Mouse (Mus musculus): ENCODE data around the gene Arhgap35. TPM values are rescaled to one million over a fixed set of nuclear protein-coding genes. Genes with fewer than 3 reads are reported as not detected.

Arhgap35 gene
- polyA plus RNA-seq, 2 experiments, result 2.1 to 2.2 TPM

DNA sequence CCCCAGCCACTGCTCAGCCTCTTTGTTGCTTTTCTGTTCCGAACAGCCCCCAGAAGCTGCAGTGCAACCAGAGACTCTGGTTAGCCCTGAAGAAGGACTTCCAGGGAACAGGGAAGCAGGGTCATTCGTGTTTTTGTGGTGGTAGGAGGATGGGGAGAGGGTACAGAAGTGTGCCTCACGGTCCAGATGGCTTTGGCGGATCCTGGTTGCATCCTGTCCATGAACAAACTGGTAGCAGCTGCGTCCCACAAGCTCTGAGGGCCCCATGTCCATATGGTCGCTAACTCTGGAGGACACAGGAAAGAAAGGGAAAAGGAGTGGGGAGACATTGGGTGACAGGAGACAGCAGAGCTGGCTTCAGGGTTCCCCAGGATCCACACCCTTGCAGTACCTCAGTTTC is 153.6 kb downstream of the Arhgap35 start:
- 48% methylated on average over 6 of the region's 6 CpGs for WGBS (ENCODE audit: insufficient replicate concordance)
- Histone ChIP-seq H3K4me3 (ENCODE audit: insufficient read depth in 1 of 2, low read depth in 2 of 2, low read length in 2 of 2) (no peak overlapping the region), H3K4me1 (replicated peaks; ENCODE audit: control insufficient read depth in 2 of 2, insufficient read depth in 2 of 2, low read length in 1 of 2) (no peaks in the 10 kb centered on the region), H3K4me2 (ENCODE audit: low read depth) (no peak overlapping the region), H3K9ac (replicated peaks) (no peak overlapping the region), H3K36me3 (replicated peaks; ENCODE audit: control insufficient read depth, insufficient read depth, low read depth) (no peaks in the 10 kb centered on the region), H3K9me3 (ENCODE audit: control insufficient read depth, low read length) (no peaks in the 10 kb centered on the region), H3K27ac (no peak overlapping the region), H3K27me3 (ENCODE audit: control insufficient read depth, insufficient read depth, low read length) (no peaks in the 10 kb centered on the region)
- ATAC-seq (ENCODE audit: insufficient read depth), result no peak
- TF ChIP-seq CTCF (IDR thresholded peaks at IDR 0.05; ENCODE audit: low read depth) (no peak), EP300 (IDR thresholded peaks at IDR 0.05; ENCODE audit: low read depth) (no peak)
- DNase-seq (ENCODE audit: low read depth in 3 of 3, low spot score in 3 of 3), result no peak

DNA sequence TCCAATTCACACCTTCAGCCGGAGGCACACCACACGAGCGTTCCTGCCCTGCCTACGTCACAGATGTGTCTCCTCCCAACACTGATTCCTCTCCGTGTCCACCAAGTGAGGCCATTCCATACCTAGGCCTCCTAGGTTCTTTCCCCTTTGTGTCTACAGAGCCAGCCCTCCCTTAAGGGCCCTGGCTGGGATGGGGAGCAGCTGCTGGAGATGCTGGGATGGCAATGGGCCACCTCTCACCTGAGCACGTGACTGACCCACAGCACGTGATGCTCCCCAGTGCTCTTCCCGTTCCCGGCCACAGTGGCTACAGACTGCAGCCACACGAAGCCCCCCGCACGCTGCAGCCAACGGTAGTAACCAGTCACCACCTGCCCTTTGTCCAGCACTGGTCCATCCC is 154.2 kb downstream of the Arhgap35 start:
- Histone ChIP-seq H3K4me1 (replicated peaks; ENCODE audit: control insufficient read depth in 2 of 2, insufficient read depth in 2 of 2, low read length in 1 of 2) (no peaks in the 10 kb centered on the region), H3K27ac (no peak overlapping the region), H3K27me3 (ENCODE audit: control insufficient read depth, insufficient read depth, low read length) (no peaks in the 10 kb centered on the region), H3K4me2 (ENCODE audit: low read depth) (no peak overlapping the region), H3K9me3 (ENCODE audit: control insufficient read depth, low read length) (no peaks in the 10 kb centered on the region), H3K4me3 (ENCODE audit: insufficient read depth in 1 of 2, low read depth in 2 of 2, low read length in 2 of 2) (no peak overlapping the region), H3K36me3 (replicated peaks; ENCODE audit: control insufficient read depth, insufficient read depth, low read depth) (no peaks in the 10 kb centered on the region), H3K9ac (replicated peaks) (no peak overlapping the region)
- DNase-seq (ENCODE audit: low read depth in 3 of 3, low spot score in 3 of 3) (no peak), ATAC-seq (ENCODE audit: insufficient read depth) (no peak)
- 50% methylated on average over 13 of the region's 13 CpGs for WGBS (ENCODE audit: insufficient replicate concordance)
- no peak for TF ChIP-seq CTCF (IDR thresholded peaks at IDR 0.05; ENCODE audit: low read depth)

DNA sequence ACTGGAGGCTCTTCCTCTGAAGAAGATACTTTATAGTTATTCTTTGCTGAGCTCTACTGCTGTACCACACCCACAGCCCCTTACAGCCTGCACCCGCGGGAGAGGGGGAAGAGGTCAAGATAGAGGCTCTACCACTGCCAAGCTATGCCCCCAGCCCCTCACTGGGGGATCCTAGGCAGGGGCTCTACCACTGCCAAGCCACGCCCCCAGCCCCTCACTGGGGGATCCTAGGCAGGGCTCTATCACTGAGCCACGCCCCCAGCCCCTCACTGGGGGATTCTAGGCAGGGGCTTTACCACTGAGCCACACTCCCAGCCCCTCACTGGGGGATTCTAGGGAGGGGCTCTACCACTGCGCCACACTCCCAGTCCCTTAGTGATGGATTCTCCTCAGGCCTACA is 158.5 kb downstream of the Arhgap35 start:
- no peak overlapping the region for H3K27ac ChIP-seq
- H3K27me3 ChIP-seq (ENCODE audit: control insufficient read depth, insufficient read depth, low read length), result no peaks in the 10 kb centered on the region
- no peak overlapping the region for H3K9ac ChIP-seq (replicated peaks)
- peaks cover 7 to 16% of the 10 kb centered on the region in 2 experiments for H3K4me1 ChIP-seq (replicated peaks; ENCODE audit: control insufficient read depth in 2 of 2, insufficient read depth in 2 of 2, low read length in 1 of 2)
- WGBS (ENCODE audit: insufficient replicate concordance), result 79% methylated on average over 5 of the region's 5 CpGs
- H3K4me3 ChIP-seq (ENCODE audit: insufficient read depth in 1 of 2, low read depth in 2 of 2, low read length in 2 of 2), result no peak overlapping the region
- TF ChIP-seq CTCF (IDR thresholded peaks at IDR 0.05; ENCODE audit: low read depth) (no peak), EP300 (IDR thresholded peaks at IDR 0.05; ENCODE audit: low read depth) (no peak)
- ATAC-seq (ENCODE audit: insufficient read depth) (no peak), DNase-seq (ENCODE audit: low read depth in 3 of 3, low spot score in 3 of 3) (no peak)
- no peak overlapping the region for H3K4me2 ChIP-seq (ENCODE audit: low read depth)
- no peaks in the 10 kb centered on the region for H3K36me3 ChIP-seq (replicated peaks; ENCODE audit: control insufficient read depth, insufficient read depth, low read depth)
- no peaks in the 10 kb centered on the region for H3K9me3 ChIP-seq (ENCODE audit: control insufficient read depth, low read length)

DNA sequence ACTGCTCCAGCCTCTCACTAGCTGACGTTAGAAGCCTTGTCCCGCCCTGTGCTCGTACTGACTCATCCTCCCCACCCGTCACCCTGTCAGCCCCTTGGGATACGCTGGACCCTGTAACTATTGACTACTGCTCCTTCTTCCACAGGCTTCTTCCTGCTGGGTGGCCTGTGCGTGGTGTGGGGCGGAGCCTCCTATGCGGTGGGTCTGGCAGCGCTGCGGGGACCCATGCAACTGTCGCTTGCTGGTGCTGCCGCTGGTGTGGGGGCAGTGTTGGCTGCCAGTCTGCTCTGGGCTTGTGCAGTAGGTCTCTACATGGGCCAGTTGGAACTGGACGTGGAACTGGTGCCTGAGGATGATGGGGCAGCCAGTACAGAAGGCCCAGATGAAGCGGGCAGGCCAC is 159.8 kb downstream of the Arhgap35 start:
- Histone ChIP-seq H3K27ac (no peak overlapping the region), H3K9me3 (ENCODE audit: control insufficient read depth, low read length) (no peaks in the 10 kb centered on the region), H3K4me3 (ENCODE audit: insufficient read depth in 1 of 2, low read depth in 2 of 2, low read length in 2 of 2) (no peak overlapping the region), H3K4me1 (replicated peaks; ENCODE audit: control insufficient read depth in 2 of 2, insufficient read depth in 2 of 2, low read length in 1 of 2) (peaks cover 7 to 16% of the 10 kb centered on the region in 2 experiments), H3K27me3 (ENCODE audit: control insufficient read depth, insufficient read depth, low read length) (no peaks in the 10 kb centered on the region), H3K9ac (replicated peaks) (no peak overlapping the region), H3K36me3 (replicated peaks; ENCODE audit: control insufficient read depth, insufficient read depth, low read depth) (no peaks in the 10 kb centered on the region), H3K4me2 (ENCODE audit: low read depth) (no peak overlapping the region)
- 80% methylated on average over 14 of the region's 14 CpGs for WGBS (ENCODE audit: insufficient replicate concordance)
- TF ChIP-seq CTCF (IDR thresholded peaks at IDR 0.05; ENCODE audit: low read depth) (no peak), EP300 (IDR thresholded peaks at IDR 0.05; ENCODE audit: low read depth) (no peak)
- DNase-seq (ENCODE audit: low read depth in 3 of 3, low spot score in 3 of 3) (no peak), ATAC-seq (ENCODE audit: insufficient read depth) (no peak)

DNA sequence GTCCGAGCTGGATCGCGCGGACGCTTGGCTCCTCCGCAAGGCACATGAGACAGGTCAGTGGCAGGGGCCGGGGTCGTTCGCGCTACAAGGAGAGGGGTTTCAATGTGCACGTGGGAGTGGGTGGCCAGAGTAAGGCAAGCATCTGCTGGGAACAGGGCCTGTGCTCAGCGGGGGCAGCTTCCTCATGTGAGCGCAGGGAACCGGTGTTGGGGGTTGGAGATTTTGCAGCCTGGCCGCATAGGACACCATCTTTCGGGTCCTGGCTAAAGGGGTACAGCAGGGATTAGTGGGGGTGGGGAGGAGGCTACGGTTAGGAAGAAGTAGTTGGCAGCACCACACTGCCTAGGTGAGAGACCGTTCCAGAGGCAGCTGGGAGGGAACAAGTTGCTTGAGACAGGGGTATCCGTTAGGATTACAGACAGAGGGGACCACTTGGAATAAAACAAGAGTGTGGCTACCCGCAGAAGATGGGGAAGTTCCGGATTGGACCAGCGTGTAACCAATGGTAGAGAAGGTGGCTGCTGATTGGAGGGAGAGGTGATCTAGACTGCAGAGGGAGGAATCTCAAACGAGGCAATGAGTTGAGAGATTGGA is 161.6 kb downstream of the Arhgap35 start:
- Histone ChIP-seq H3K27ac (no peak overlapping the region), H3K9me3 (ENCODE audit: control insufficient read depth, low read length) (no peaks in the 10 kb centered on the region), H3K4me2 (ENCODE audit: low read depth) (peak overlapping the region; percentile 80), H3K4me1 (replicated peaks; ENCODE audit: control insufficient read depth in 2 of 2, insufficient read depth in 2 of 2, low read length in 1 of 2) (peaks cover 7 to 16% of the 10 kb centered on the region in 2 experiments), H3K27me3 (ENCODE audit: control insufficient read depth, insufficient read depth, low read length) (no peaks in the 10 kb centered on the region), H3K4me3 (ENCODE audit: insufficient read depth in 1 of 2, low read depth in 2 of 2, low read length in 2 of 2) (peak overlapping the region; percentile 61 to 65), H3K36me3 (replicated peaks; ENCODE audit: control insufficient read depth, insufficient read depth, low read depth) (no peaks in the 10 kb centered on the region), H3K9ac (replicated peaks) (peak overlapping the region; percentile 47)
- WGBS (ENCODE audit: insufficient replicate concordance), result under 1% methylated on average over 23 of the region's 23 CpGs
- peak; percentile 41 to 58 (median 47) for DNase-seq (ENCODE audit: low read depth in 3 of 3, low spot score in 3 of 3)
- peak; percentile 39; the same call in 1 of the 2 replicates for ATAC-seq (ENCODE audit: insufficient read depth)
- no peak for TF ChIP-seq EP300 (IDR thresholded peaks at IDR 0.05; ENCODE audit: low read depth)
- TF ChIP-seq CTCF (IDR thresholded peaks at IDR 0.05; ENCODE audit: low read depth), result no peak
